In genomic region chr9:94687203-94687859, GRCm38 (mm10) we compare ENCODE assay signal across 18 mouse cellular contexts.
"Had no signal": no experiment of that assay in that cellular context is flagged by ENCODE, and none has a peak within 500 bp of the region (broad histone marks: within the 10 kb centered on the region; RNA-seq: fewer than 3 reads in every experiment).

No protein-coding gene starts in this region.

- H3K27ac ChIP-seq: kidney, embryonic 15.5 days; left cerebral cortex, adult 2 months; macrophage; stomach, postnatal 0 days had no signal

- DNase-seq: kidney, adult 8-10 months; kidney, postnatal 10 days; kidney, postnatal 36 days; layer of hippocampus, postnatal 36 days; lung, embryonic 14.5 days; midbrain, embryonic 14.5 days; right cerebral cortex, postnatal 4 days; thymus, adult 2 months; thymus, postnatal 14 days; thymus, postnatal 4 days had no signal

- H3K4me3 ChIP-seq: kidney, embryonic 15.5 days; left cerebral cortex, adult 2 months; megakaryocyte, embryonic 14.5 days had no signal

- H3K9ac ChIP-seq: kidney, embryonic 15.5 days; lung, embryonic 14.5 days had no signal

- ATAC-seq: intestine, postnatal 0 days; lung, postnatal 0 days had no signal

- H3K27me3 ChIP-seq: kidney, embryonic 15.5 days; megakaryocyte, embryonic 14.5 days had no signal

- H3K4me2 ChIP-seq: kidney, embryonic 15.5 days; lung, embryonic 14.5 days; midbrain, embryonic 11.5 days had no signal

- H3K36me3 ChIP-seq: kidney, embryonic 15.5 days had no signal

- H3K9me3 ChIP-seq: kidney, embryonic 15.5 days; megakaryocyte, embryonic 14.5 days had no signal
